Mouse (Mus musculus) liver, embryonic 11.5 days (tissue): ENCODE measurements around the gene Prl7d1. TPM values are rescaled to one million over a fixed set of nuclear protein-coding genes. Genes with fewer than 3 reads are reported as not detected.
"Not testable (repeated sequence)": the region's sequence is repeated elsewhere in the genome, so short reads cannot be mapped to it uniquely, and the experiment has no call there.

ENCODE experiments used
- ATAC-seq: fragments of 200-750 bp; cut with Nextera tagmentation; replicated peaks from 2 replicates; pipeline ENCODE4 v1.8.0; 2017; ENCODE audit warnings: moderate number of reproducible peaks, mild to moderate bottlenecking, moderate TSS enrichment, moderate library complexity; ENCODE audit not compliant: low FRiP score
- DNase-seq: peaks from one replicate; pipeline ENCODE4 v3.0.0-alpha.2; 2017; ENCODE audit warnings: low spot score
- H3K27ac ChIP-seq: fragments of 300-500 bp; sonication (generic); 2 replicates; pipeline ENCODE4 v1.5.1; 2014; ENCODE audit warnings: mild to moderate bottlenecking, low read depth, low read length, control low read depth
- H3K27me3 ChIP-seq: fragments of 300-500 bp; sonication (generic); replicated peaks from 2 replicates; pipeline ENCODE4 v1.6.1; 2014; ENCODE audit warnings: low read length, mixed read lengths; ENCODE audit not compliant: control insufficient read depth, insufficient read depth
- H3K36me3 ChIP-seq: fragments of 300-500 bp; sonication (generic); 2 replicates; pipeline ENCODE4 v1.6.1; 2014; ENCODE audit warnings: mild to moderate bottlenecking, low read length, moderate library complexity, mixed read lengths; ENCODE audit not compliant: control insufficient read depth, insufficient read depth
- H3K4me1 ChIP-seq: fragments of 300-500 bp; sonication (generic); replicated peaks from 2 replicates; pipeline ENCODE4 v1.6.1; 2014; ENCODE audit warnings: low read length, mixed read lengths; ENCODE audit not compliant: control insufficient read depth, insufficient read depth
- H3K4me2 ChIP-seq: fragments of 300-500 bp; sonication (generic); 2 replicates; pipeline ENCODE4 v1.6.1; 2014; ENCODE audit warnings: mild to moderate bottlenecking, control low read depth, moderate library complexity
- H3K4me3 ChIP-seq: fragments of 300-500 bp; sonication (generic); 2 replicates; pipeline ENCODE4 v1.5.1; 2014; ENCODE audit warnings: low read depth, low read length, control low read depth
- H3K9ac ChIP-seq: fragments of 300-500 bp; sonication (generic); 2 replicates; pipeline ENCODE4 v1.6.1; 2014; ENCODE audit warnings: low read depth, low read length, control low read depth
- H3K9me3 ChIP-seq: fragments of 300-500 bp; sonication (generic); 2 replicates; pipeline ENCODE4 v1.6.1; 2016; ENCODE audit warnings: low read length, inconsistent platforms, mixed read lengths; ENCODE audit not compliant: control insufficient read depth
- WGBS: fragments of 180-500 bp; shearing (Covaris S2); extraction: QIAGEN DNeasy Blood & Tissue Kit; methylation state at CpG from one replicate; pipeline ENCODE4 v1.1.7; 2014; 5-methylcytosine and 5-hydroxymethylcytosine counted together
- polyA plus RNA-seq: library from polyadenylated mRNA; unstranded; fragments of >200 nt; fragmentation: Nextera tagmentation; extraction: Ambion mirVana; gene quantifications from 2 replicates; pipeline ENCODE4 v1.2.1, GENCODE M21; 2014

Gene Prl7d1
- polyA plus RNA-seq = not detected in 2 replicates

DNA sequence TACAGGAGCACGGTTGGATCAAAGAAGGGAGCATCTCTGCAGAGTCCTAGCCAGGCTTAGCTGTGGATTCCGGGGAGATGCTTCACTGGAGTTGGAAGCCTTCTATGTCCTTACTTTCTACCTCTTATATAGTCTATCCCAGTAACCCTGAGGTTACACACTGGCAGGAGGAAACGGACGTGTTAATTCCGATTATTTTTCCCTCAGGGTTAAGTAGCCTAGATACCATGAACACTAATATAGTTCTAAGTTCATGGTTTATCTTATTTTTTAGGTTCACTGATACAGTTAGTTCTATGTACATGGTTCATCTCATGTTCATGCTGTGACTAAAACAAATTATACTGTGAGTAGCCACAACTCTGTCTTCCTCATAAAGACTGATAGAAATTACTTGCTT, at the start of gene Prl7d1:
TSS of gene Prl7d1 (minus strand) at position 101 of the 400 bp plus-strand sequence.
- H3K9me3 ChIP-seq = no peaks in the 10 kb centered on the region
- H3K9ac ChIP-seq = no peak within 1 kb of the TSS
- no peaks in the 10 kb centered on the region for H3K36me3 ChIP-seq
- DNase-seq = no peak
- no peaks in the 10 kb centered on the region for H3K27me3 ChIP-seq
- no peak within 1 kb of the TSS for H3K27ac ChIP-seq
- H3K4me2 ChIP-seq = no peak within 1 kb of the TSS
- no peaks in the 10 kb centered on the region for H3K4me1 ChIP-seq
- no peak within 1 kb of the TSS for H3K4me3 ChIP-seq
- 77% methylated on average over 5 of the region's 5 CpGs for WGBS
- no peak for ATAC-seq

DNA sequence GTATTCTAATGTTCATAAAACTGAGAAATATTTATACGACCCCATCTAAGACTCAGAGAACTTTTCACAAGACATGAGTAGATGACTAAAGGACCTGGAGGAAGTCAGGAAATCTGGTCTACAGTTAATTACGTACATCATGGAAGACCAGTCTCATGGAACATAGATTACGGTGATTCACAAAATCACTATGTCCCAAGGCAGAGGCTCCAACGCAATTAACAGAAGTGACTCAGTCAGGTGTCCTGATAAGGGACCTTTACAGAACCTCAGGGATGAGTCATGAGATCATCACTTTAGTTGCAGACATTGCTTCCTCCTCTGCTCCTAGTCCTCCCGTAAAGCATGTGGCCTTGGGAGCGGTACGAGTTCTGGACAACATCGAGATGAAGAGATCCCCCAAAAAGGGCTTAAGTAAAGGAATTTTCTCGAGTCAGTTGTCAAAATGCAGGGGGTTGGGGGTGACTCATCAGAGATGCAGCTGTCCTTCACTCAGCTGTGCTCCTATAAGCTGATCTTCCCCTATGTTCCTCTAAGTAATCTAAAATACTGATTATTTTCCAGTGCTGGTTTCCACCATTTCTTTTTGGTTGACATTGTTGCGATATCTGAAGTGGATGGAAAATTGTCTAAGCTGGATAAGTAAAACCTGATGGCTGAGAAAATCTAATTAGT, 18.1 kb upstream of the Prl7d1 start:
- whole genome bisulfite sequencing = 83% methylated on average over 10 of the region's 10 CpGs
- DNase-seq (no peak), ATAC-seq (no peak)
- Histone ChIP-seq H3K9ac (no peak overlapping the region), H3K4me1 (no peaks in the 10 kb centered on the region), H3K9me3 (no peaks in the 10 kb centered on the region), H3K27ac (no peak overlapping the region), H3K36me3 (no peaks in the 10 kb centered on the region), H3K27me3 (no peaks in the 10 kb centered on the region), H3K4me2 (no peak overlapping the region), H3K4me3 (no peak overlapping the region)

DNA sequence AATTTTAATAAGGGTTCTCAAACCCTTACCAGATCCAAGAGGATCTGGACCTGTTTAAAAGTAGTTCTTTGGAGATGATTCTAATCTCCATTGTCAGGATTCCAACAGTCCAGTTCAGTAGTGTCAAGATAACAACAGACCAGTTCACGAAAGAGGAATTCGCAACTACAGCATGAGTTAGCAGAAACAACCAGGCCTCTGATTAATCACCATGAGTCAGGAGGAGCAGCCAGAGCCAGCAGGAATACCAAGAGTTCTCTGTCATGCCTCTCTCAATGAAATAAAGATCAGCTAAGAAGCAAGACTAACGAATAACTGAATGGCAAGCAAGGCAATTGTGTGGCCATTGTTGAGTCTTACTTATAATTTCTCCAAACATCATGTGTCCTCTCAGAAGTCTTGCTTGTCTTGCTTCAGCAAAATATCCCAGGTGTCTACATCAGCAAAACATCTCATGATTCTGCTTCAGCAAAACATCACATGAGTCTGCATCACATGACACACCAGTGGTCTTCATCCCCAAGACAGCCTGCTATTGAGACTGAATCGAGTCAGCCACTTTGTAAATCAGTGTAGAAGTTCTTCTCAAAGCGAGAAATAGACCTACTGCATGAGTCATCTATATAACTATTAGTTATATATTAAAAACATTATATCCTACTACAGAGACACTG, 13.9 kb upstream of the Prl7d1 start:
- not testable (repeated sequence) for H3K27ac ChIP-seq, H3K36me3 ChIP-seq, ATAC-seq, H3K9ac ChIP-seq, DNase-seq, H3K4me3 ChIP-seq, H3K4me1 ChIP-seq, H3K4me2 ChIP-seq, H3K27me3 ChIP-seq, H3K9me3 ChIP-seq
- 62% methylated on average over 5 of the region's 5 CpGs for WGBS

DNA sequence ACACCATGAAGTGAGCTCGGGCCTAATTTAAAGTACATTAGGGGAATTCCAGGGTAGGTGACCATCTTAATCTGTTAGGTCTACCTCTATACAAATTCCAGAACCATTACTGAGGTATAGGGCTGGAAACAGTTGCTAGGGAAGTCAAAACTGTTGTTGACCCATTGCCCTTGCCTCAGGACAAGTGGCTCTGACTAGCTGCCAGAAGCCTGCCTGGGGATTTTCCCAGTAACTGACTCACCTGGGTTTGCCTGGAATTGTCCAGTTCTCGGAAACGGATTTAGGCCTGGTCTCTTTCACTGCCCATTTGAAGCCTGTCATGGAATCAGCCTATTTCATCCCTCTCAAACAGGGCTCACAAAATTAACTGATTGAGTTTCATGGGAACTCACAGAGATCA, 8.5 kb upstream of the Prl7d1 start:
- H3K4me3 ChIP-seq, H3K9ac ChIP-seq, H3K4me2 ChIP-seq, DNase-seq, H3K9me3 ChIP-seq, H3K27ac ChIP-seq, H3K27me3 ChIP-seq, H3K4me1 ChIP-seq, H3K36me3 ChIP-seq, ATAC-seq: not testable (repeated sequence)
- WGBS = 77% methylated on average over 3 of the region's 3 CpGs

DNA sequence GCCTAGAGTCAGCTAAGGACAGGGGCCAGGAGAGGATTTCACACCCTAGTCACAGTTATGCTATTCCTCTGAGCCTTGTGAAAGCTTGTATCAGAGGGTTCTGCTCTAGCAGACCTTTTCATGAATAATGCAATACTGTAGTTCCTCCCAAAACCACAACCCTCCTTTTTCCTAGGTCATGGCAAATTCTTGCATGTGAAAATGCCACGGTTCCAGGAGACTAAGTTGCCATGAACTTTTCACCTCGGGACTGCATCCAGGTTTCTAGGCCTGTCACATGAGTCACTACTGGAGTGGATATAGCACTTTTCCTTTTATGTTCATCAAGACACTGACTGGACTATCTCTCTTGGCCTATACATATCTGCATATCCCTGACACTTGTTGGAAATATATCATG, 10.0 kb downstream of the Prl7d1 start:
- Histone ChIP-seq H3K4me1 (no peaks in the 10 kb centered on the region), H3K27me3 (no peaks in the 10 kb centered on the region), H3K36me3 (no peaks in the 10 kb centered on the region), H3K27ac (no peak overlapping the region), H3K9ac (no peak overlapping the region), H3K9me3 (no peaks in the 10 kb centered on the region), H3K4me2 (no peak overlapping the region), H3K4me3 (no peak overlapping the region)
- 57% methylated on average over 2 of the region's 2 CpGs for WGBS
- DNase-seq = no peak
- ATAC-seq = no peak

DNA sequence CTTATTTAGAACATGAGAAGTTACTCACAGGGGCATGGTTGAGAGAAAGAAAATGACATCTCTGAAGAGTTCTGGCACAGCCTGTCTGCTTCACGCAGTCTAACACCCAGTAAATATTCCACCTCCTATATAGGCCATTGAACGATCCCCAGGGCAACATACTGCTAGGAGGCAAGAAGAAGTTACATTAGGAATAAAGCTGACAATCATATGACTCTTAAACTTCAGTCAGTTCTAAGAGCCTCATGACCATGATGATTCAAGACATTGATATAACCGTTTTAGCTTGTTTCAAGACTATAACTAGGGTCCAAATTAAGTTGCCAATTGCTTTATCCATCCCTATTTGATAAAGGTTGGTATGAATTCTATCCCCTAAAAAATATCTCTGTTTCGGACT, 48.6 kb downstream of the Prl7d1 start, which contains the start of gene Prl7a2:
TSS of gene Prl7a2 (minus strand) at position 101 of the 400 bp plus-strand sequence.
- no peak within 1 kb of the TSS for H3K4me3 ChIP-seq
- WGBS = 72% methylated on average over 4 of the region's 4 CpGs

DNA sequence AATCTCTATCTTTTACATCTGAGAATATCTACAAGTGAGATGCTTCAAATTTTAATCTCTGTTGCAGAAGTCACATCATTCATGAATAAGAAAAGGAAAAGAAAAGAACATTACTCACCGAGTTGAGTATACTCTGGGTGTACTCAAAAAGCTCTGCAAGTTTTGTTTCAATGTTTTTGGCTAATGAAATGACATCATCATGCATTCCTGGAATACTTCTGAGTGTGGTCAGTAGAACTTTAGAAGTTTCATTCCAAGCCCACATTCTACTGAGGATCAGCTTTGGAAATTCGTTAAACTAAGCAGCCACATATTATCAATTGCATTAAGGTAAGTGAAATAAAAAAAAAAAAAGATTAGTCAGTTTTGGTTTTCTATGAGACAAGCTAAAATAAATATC, 55.8 kb downstream of the Prl7d1 start:
- no peaks in the 10 kb centered on the region for H3K27me3 ChIP-seq
- H3K27ac ChIP-seq = no peak overlapping the region
- no peak overlapping the region for H3K4me3 ChIP-seq
- DNase-seq (no peak), ATAC-seq (no peak)
- H3K9me3 ChIP-seq = no peaks in the 10 kb centered on the region
- H3K9ac ChIP-seq = no peak overlapping the region
- no peaks in the 10 kb centered on the region for H3K4me1 ChIP-seq
- H3K4me2 ChIP-seq = no peak overlapping the region
- H3K36me3 ChIP-seq = no peaks in the 10 kb centered on the region
- WGBS = 65% methylated on average over 2 of the region's 2 CpGs

More for the DNA sequence above, 48.6 kb downstream of the Prl7d1 start, which contains the start of gene Prl7a2:
- no peak within 1 kb of the TSS for H3K4me2 ChIP-seq
- no peak within 1 kb of the TSS for H3K9ac ChIP-seq
- H3K4me1 ChIP-seq = no peaks in the 10 kb centered on the region
- no peaks in the 10 kb centered on the region for H3K36me3 ChIP-seq
- H3K9me3 ChIP-seq = no peaks in the 10 kb centered on the region
- ATAC-seq (no peak), DNase-seq (no peak)
- no peak within 1 kb of the TSS for H3K27ac ChIP-seq
- no peaks in the 10 kb centered on the region for H3K27me3 ChIP-seq
